ENCODE assay signal across 20 mouse cellular contexts in the genomic region with DNA sequence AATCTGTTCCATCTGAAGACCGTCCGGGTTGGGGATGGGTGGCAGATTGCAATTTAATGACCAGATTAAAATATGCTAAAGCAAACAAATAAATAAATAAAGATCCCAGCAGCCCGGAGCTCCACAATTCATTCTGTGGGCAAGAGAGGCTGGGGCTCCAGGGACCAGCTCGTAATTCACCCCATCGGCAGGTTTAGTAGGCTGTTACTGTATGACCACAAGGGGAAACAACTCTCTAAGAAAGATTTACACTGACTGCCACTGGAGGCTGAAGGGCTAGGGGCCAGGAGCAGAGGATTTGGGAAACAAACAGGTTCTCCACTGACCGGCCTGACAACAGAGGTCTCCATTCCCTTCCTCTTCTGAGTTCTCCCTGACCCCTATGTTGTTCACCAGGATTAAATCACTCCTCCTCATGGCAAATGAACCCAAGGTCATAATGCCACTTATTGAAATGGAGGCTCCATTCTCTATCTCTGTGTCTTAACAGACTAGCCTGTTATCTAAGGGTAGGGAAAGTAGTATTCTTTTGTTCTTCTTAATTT.
DNase-seq lines count a peak whose midpoint lies in the region; ATAC-seq lines count a peak whose summit lies in the region.
"Had no signal": no experiment of that assay in that cellular context is flagged by ENCODE, and none has a peak within 500 bp of the region (broad histone marks: within the 10 kb centered on the region; RNA-seq: fewer than 3 reads in every experiment).

No protein-coding gene starts in this region.

- WGBS in kidney, embryonic 14.5 days, result 21% methylated on average over 6 of the region's 6 CpGs

- H3K4me2 ChIP-seq in kidney, embryonic 14.5 days (replicated peaks; ENCODE audit: low read depth, low read length), result no peak overlapping the region
- H3K4me2 ChIP-seq: embryonic facial prominence, embryonic 15.5 days; heart, embryonic 12.5 days had no signal

- peaks cover 9% of the 10 kb centered on the region for H3K4me1 ChIP-seq in kidney, embryonic 14.5 days (ENCODE audit: control insufficient read depth, insufficient read depth, low read length)
- H3K4me1 ChIP-seq: embryonic facial prominence, embryonic 15.5 days; heart, embryonic 12.5 days; hindbrain, embryonic 10.5 days had no signal

- H3K27me3 ChIP-seq in kidney, embryonic 14.5 days (ENCODE audit: control insufficient read depth, insufficient read depth, low read length), result no peaks in the 10 kb centered on the region
- H3K27me3 ChIP-seq: embryonic facial prominence, embryonic 15.5 days; heart, embryonic 12.5 days had no signal

- DNase-seq in kidney, adult 9 months, result no peak
- peak; percentile 10 for DNase-seq in kidney, postnatal 10 days
- no peak for DNase-seq in kidney, adult 11 months
- peak; percentile 43 for DNase-seq in mesoderm, embryonic 11.5 days (ENCODE audit: low read depth, low spot score)
- no peak for DNase-seq in adrenal gland, postnatal 14 days
- no peak for DNase-seq in urinary bladder, postnatal 14 days (ENCODE audit: low spot score)
- DNase-seq: adrenal gland, postnatal 25 days; cerebellum, adult 18-20 months; cerebellum, adult 9-11 months; cerebellum, postnatal 36 days; gastrocnemius, adult 2 months; gastrocnemius, postnatal 25 days had no signal

- H3K36me3 ChIP-seq in kidney, embryonic 14.5 days (ENCODE audit: control insufficient read depth, insufficient read depth, low read length), result no peaks in the 10 kb centered on the region
- H3K36me3 ChIP-seq: embryonic facial prominence, embryonic 15.5 days; forebrain, embryonic 10.5 days; heart, embryonic 12.5 days; hindbrain, embryonic 10.5 days had no signal

- H3K4me3 ChIP-seq in kidney, embryonic 14.5 days (ENCODE audit: low read length), result no peak overlapping the region
- H3K4me3 ChIP-seq: embryonic facial prominence, embryonic 15.5 days; erythroblast, embryonic 14.5 days; forebrain, embryonic 10.5 days; gastrocnemius, adult 2 months; heart, embryonic 12.5 days; hindbrain, embryonic 10.5 days had no signal

- H3K9ac ChIP-seq in kidney, embryonic 14.5 days (ENCODE audit: low read depth, low read length), result no peak overlapping the region
- H3K9ac ChIP-seq: embryonic facial prominence, embryonic 15.5 days; heart, embryonic 12.5 days had no signal

- no peak overlapping the region for H3K27ac ChIP-seq in kidney, embryonic 14.5 days (ENCODE audit: low read depth, low read length)
- H3K27ac ChIP-seq: embryonic facial prominence, embryonic 15.5 days; forebrain, embryonic 10.5 days; gastrocnemius, adult 2 months; hindbrain, embryonic 10.5 days had no signal

- peak; percentile 74 for ATAC-seq in kidney, embryonic 14.5 days (ENCODE audit: low FRiP score, low TSS enrichment)
- ATAC-seq: activated CD4-positive, CD25-positive, alpha-beta regulatory T cell, adult 4 months; forebrain, embryonic 14.5 days had no signal

- H3K9me3 ChIP-seq in kidney, embryonic 14.5 days (ENCODE audit: control insufficient read depth, low read length), result no peaks in the 10 kb centered on the region
- H3K9me3 ChIP-seq: embryonic facial prominence, embryonic 15.5 days; forebrain, embryonic 10.5 days; heart, embryonic 12.5 days; hindbrain, embryonic 10.5 days had no signal

Comparison
In these comparisons a context has a peak if more than half of its experiments do, and no peak if none do; other contexts are left out.
1. DNase-seq: peak in kidney, postnatal 10 days (single experiment) and mesoderm, embryonic 11.5 days (single experiment); none in kidney, adult 9 months (single experiment), kidney, adult 11 months (single experiment), adrenal gland, postnatal 14 days (single experiment) and urinary bladder, postnatal 14 days (single experiment).